Mouse (Mus musculus) embryonic fibroblast, embryonic 13.5 days (primary cell): ENCODE measurements around the gene Elk4.

Experiments
- CTCF ChIP-seq: IDR thresholded peaks from 2 replicates; pipeline ENCODE4 v1.5.1; 2011; ENCODE audit warnings: mild to moderate bottlenecking, control low read depth, low read length, moderate library complexity, borderline replicate concordance; ENCODE audit not compliant: insufficient read depth
- POLR2A ChIP-seq: IDR thresholded peaks from 2 replicates; pipeline ENCODE4 v1.6.1; 2011; ENCODE audit warnings: low read depth, mild to moderate bottlenecking, control low read depth, low read length, moderate library complexity

DNA sequence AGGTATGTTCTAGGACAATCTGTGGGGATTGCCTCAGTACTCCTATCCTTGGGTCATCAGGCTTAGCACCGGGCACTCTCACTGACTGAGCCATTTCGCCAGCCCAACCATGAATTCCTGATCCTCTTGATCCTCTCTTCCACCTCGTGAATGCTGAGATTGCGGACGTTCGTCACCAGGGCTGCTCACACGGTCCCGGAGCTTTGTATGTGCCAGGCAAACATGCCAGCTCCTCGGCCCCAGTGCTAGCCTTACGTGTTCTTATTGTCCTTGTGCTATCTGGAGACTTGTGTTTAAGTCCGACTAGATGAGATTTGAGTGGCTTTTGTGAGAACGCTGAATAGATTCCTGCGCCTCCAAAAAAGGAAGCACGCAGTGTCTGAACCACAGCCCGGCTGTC lies 20.0 kb upstream of the Elk4 start:
- TF ChIP-seq POLR2A (no peak), CTCF (no peak)
